Mouse (Mus musculus) spleen, adult 2 months (tissue): Measurements from ENCODE around the gene Lrrn1. TPM values are rescaled to one million over a fixed set of nuclear protein-coding genes. Genes with fewer than 3 reads are reported as not detected.
A peak's percentile ranks its signal among the peaks of the same experiment; 100 is the strongest.

Source experiments
- DNase-seq, 2 experiments: peaks; one replicate each; pipeline versions ENCODE4 v3.0.0 to v3.0.0-alpha.2; 2012 to 2021; ENCODE audit warnings: low spot score in 2 of 2, low read depth in 1 of 2
- H3K27ac ChIP-seq: fragments of 200-500 bp; 2 replicates; pipeline ENCODE4 v1.5.1; 2012; ENCODE audit warnings: low read length, inconsistent platforms; ENCODE audit not compliant: insufficient read depth
- H3K27me3 ChIP-seq: fragments of 200-500 bp; 2 replicates; pipeline ENCODE4 v1.6.1; 2012; ENCODE audit warnings: mild to moderate bottlenecking, moderate library complexity, low read length, inconsistent platforms; ENCODE audit not compliant: control insufficient read depth, insufficient read depth
- H3K36me3 ChIP-seq: fragments of 200-500 bp; 2 replicates; pipeline ENCODE4 v1.6.1; 2012; ENCODE audit warnings: mild to moderate bottlenecking, low read length, inconsistent platforms; ENCODE audit not compliant: control insufficient read depth, insufficient read depth
- H3K4me1 ChIP-seq: fragments of 200-500 bp; 2 replicates; pipeline ENCODE4 v1.6.1; 2011; ENCODE audit warnings: inconsistent platforms; ENCODE audit not compliant: control insufficient read depth, insufficient read depth, insufficient read length
- H3K4me3 ChIP-seq: fragments of 200-500 bp; 2 replicates; pipeline ENCODE4 v1.5.1; 2011; ENCODE audit warnings: mild to moderate bottlenecking, inconsistent platforms; ENCODE audit not compliant: insufficient read depth, insufficient read length; ENCODE audit errors: extremely low read depth
- CTCF ChIP-seq: fragments of 200-500 bp; IDR thresholded peaks from 2 replicates; pipeline ENCODE4 v1.5.1; 2011; ENCODE audit warnings: mild to moderate bottlenecking, inconsistent platforms; ENCODE audit not compliant: insufficient read depth, insufficient read length, insufficient replicate concordance; ENCODE audit errors: extremely low read depth
- POLR2A ChIP-seq: fragments of 200-500 bp; IDR thresholded peaks from 2 replicates; pipeline ENCODE4 v1.6.1; 2011; ENCODE audit warnings: low read depth, low read length, inconsistent platforms
- WGBS: fragments of 180-500 bp; shearing (Covaris S2); methylation state at CpG from one replicate; pipeline ENCODE4 v1.1.7; 2018; 5-methylcytosine and 5-hydroxymethylcytosine counted together
- polyA plus RNA-seq: library from polyadenylated mRNA; depleted of rRNA; stranded (reverse); fragments of >200 nt; gene quantifications from 2 replicates; pipeline ENCODE4 v1.2.3, GENCODE M21; 2012

The Lrrn1 gene
- polyA plus RNA-seq, 1 experiment, result 6.1 TPM

DNA sequence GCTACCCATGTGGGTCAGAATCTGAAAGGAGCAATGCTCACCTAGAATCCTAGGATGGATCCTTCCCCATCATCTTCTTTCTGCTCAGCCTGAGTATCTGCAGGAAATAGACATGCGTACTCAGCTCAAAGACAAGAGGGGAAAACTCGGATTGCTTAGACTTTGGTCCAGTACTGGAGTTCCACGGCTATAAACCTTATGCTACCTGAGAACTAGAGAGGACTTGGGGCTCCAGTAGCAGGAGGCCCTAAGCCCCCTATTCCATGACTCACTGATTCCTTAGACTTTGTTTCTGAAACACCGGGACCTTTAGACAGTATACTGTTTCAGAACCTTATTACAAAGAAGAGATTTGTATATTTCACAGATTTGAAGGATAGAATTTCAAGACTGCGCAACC is 25.8 kb downstream of the Lrrn1 start:
- Histone ChIP-seq H3K27me3 (no peaks in the 10 kb centered on the region), H3K4me1 (no peaks in the 10 kb centered on the region), H3K4me3 (no peak overlapping the region), H3K27ac (no peak overlapping the region), H3K36me3 (no peaks in the 10 kb centered on the region)
- WGBS, result 90% methylated on average over 5 of the region's 5 CpGs
- DNase-seq, result no peak
- TF ChIP-seq POLR2A (no peak), CTCF (no peak)

DNA sequence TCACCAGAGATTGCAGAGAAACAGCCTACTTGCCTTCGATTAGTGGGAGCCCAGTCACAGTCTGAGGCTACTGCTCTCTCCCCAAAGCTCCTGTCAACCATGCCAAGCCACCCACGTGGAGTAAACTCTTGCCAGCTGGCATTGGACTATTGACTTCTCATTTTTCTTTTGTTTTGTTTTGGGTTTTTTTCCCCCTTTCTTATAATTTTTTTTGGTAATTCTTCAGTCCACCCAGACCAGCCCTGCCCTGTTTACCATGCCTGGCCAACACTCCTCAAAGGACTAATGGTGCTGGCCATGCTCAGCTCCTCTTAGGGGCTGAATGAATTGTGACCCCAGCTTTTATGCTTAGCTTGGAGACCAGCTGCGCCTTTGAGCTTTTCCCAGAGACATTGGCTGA is 27.4 kb downstream of the Lrrn1 start:
- no peak overlapping the region for H3K4me3 ChIP-seq
- no peak for DNase-seq
- TF ChIP-seq POLR2A (no peak), CTCF (no peak)
- H3K27ac ChIP-seq, result peak overlapping the region; percentile 29; the same call in 1 of the 2 replicates
- H3K36me3 ChIP-seq, result no peaks in the 10 kb centered on the region
- no peaks in the 10 kb centered on the region for H3K27me3 ChIP-seq
- WGBS, result 71% methylated on average over 3 of the region's 3 CpGs
- no peaks in the 10 kb centered on the region for H3K4me1 ChIP-seq

DNA sequence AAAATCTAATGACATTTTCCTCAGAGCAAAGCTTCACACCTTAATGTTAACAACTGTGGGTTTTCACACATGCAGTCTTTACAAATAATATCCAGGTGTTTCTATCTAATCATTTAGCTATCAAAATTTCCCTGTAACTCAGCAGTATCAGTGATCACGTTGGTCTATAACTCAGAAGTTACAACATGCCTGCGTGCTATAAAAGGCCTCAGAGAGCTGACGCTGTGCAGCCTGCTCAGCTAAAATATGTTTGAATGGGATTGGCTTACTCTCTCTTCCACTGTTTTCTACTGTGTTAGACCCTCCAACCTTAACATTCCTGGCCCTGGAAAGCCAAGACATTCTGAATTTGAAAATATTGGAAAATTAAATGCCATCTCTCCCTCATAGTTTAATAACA is 28.2 kb downstream of the Lrrn1 start:
- no peak for DNase-seq
- Histone ChIP-seq H3K4me1 (no peaks in the 10 kb centered on the region), H3K27ac (no peak overlapping the region), H3K4me3 (no peak overlapping the region), H3K36me3 (no peaks in the 10 kb centered on the region), H3K27me3 (no peaks in the 10 kb centered on the region)
- WGBS, result 92% methylated on average over 3 of the region's 3 CpGs
- TF ChIP-seq POLR2A (no peak), CTCF (no peak)

DNA sequence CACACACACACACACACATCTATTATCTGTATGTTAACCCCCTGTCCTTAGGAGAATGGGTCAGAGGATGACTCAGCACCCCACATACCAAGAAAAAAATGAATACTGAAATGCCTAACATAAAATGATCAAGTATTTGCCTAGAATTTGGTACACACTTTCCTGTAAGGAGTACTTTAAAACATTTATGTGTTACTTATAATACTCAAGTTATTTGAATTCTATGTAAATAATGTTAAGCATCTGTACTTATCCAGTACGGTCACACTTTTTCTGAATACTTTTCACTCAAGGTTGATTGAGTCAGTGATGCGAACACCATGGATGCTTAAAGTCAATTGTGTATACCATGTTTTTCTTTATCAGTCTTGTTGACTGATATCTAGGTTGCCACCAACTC is 32.7 kb downstream of the Lrrn1 start:
- H3K4me3 ChIP-seq, result no peak overlapping the region
- no peaks in the 10 kb centered on the region for H3K27me3 ChIP-seq
- DNase-seq, result no peak
- TF ChIP-seq POLR2A (no peak), CTCF (no peak)
- no peak overlapping the region for H3K27ac ChIP-seq
- no peaks in the 10 kb centered on the region for H3K4me1 ChIP-seq
- WGBS, result 94% methylated on average over 2 of the region's 2 CpGs
- no peaks in the 10 kb centered on the region for H3K36me3 ChIP-seq

DNA sequence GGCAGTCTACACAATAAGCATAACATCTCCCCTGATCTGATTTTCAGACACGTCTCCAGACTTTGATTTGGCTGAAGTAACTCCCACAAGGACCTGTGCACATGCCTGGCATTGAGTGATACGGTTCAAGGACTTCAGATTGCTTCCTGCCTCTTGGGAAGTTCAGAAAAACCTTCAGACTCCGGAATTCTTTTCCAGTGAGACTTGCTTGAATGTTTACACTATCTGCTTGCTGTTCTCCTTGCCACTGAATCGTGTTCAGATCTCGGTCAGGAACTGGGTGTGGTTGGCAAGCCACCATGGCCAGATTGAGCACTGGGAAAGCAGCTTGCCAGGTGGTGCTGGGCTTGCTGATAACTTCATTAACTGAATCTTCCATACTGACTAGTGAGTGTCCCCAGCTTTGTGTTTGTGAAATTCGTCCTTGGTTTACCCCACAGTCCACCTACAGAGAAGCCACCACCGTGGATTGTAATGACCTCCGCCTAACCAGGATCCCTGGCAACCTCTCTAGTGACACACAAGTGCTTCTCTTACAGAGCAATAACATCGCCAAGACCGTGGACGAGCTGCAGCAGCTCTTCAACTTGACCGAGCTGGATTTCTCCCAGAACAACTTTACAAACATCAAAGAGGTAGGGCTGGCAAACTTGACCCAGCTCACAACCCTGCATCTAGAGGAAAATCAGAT is 37.5 kb downstream of the Lrrn1 start:
- H3K4me3 ChIP-seq, result no peak overlapping the region
- TF ChIP-seq POLR2A (no peak), CTCF (no peak)
- H3K4me1 ChIP-seq, result no peaks in the 10 kb centered on the region
- no peak for DNase-seq
- H3K27me3 ChIP-seq, result no peaks in the 10 kb centered on the region
- no peak overlapping the region for H3K27ac ChIP-seq
- no peaks in the 10 kb centered on the region for H3K36me3 ChIP-seq
- WGBS, result 71% methylated on average over 12 of the region's 12 CpGs

DNA sequence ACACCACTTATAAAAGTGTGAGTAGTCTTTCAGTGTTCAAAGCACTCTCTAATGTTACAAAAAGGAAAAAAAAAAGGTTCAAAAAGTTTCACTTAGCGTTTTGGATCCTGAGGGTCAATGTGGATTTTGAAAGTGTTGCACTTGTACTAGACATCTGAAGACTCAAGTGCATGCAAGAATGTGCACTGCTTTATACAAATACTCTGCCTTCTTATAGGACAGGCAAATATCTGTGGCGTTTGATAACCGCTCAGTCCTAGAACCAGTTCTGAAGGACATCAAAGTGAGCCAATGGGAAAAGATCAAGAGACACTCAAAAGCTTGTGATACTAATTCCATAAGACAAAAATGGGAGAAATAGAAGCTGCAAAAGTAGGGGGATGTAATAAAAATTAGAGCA is 45.0 kb downstream of the Lrrn1 start:
- Histone ChIP-seq H3K36me3 (no peaks in the 10 kb centered on the region), H3K27me3 (no peaks in the 10 kb centered on the region), H3K4me1 (no peaks in the 10 kb centered on the region), H3K27ac (no peak overlapping the region), H3K4me3 (no peak overlapping the region)
- TF ChIP-seq POLR2A, result no peak
- TF ChIP-seq CTCF, result no peak
- 87% methylated on average over 3 of the region's 3 CpGs for WGBS
- no peak for DNase-seq

DNA sequence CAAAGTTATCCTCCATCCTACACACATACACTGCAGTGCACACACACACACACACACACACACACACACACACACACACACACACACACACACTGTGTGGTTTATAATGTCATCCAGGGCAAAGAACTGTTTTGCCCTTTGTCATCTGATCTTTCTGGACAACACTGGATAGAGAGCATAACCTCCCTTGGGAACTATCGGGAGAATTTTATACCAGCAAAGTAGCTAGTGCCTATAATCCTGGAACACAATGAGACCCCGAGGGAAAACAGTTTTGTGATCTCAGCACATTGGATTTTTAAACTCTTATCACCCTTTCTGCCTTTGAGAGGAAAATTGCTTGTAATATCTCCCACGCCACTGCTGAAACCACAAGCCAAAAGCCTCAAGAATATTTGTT is 45.8 kb downstream of the Lrrn1 start:
- Histone ChIP-seq H3K27me3 (no peaks in the 10 kb centered on the region), H3K27ac (no peak overlapping the region; the same call in 1 of the 2 replicates), H3K4me3 (no peak overlapping the region), H3K4me1 (no peaks in the 10 kb centered on the region), H3K36me3 (no peaks in the 10 kb centered on the region)
- TF ChIP-seq CTCF (no peak), POLR2A (no peak)
- WGBS, result 73% methylated on average over 3 of the region's 3 CpGs
- DNase-seq, result no peak

DNA sequence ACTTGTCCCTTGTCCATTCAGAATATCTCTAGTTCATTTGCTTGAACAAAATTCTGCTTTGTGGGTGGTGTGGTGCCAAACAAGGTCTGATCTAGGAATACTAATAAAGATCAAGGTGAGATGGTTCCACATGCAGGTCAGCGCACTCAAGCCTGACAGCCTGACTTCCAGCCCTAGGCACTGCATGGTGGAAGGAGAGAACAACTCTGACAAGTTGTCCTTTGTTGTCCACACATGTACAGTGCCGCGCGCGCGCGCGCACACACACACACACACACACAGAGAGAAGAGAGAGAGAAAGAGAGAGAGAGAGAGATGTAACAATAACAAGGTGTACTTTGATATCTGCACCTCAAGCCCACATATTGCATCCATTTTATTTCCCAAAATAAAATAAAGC is 47.7 kb downstream of the Lrrn1 start:
- H3K36me3 ChIP-seq, result no peaks in the 10 kb centered on the region
- no peak overlapping the region for H3K27ac ChIP-seq
- WGBS, result 91% methylated on average over 8 of the region's 8 CpGs
- H3K4me1 ChIP-seq, result no peaks in the 10 kb centered on the region
- H3K27me3 ChIP-seq, result no peaks in the 10 kb centered on the region
- DNase-seq, result no peak
- H3K4me3 ChIP-seq, result no peak overlapping the region
- TF ChIP-seq POLR2A, result no peak
- TF ChIP-seq CTCF, result no peak
